Mouse (Mus musculus): ENCODE data around the gene Gm49333.

Gm49333 gene

GRCm38 (mm10) chr16:20611357-20612227 is at the start of gene Gm49333, which contains the start of the genes Eef1akmt4 and Alg3:
Gene Gm49333 (plus strand): TSS chr16:20611610.
Gene Eef1akmt4 (plus strand): TSS chr16:20611593.
Gene Alg3 (minus strand): TSS chr16:20611735.
- DNase-seq, result peak; percentile 79

DNA sequence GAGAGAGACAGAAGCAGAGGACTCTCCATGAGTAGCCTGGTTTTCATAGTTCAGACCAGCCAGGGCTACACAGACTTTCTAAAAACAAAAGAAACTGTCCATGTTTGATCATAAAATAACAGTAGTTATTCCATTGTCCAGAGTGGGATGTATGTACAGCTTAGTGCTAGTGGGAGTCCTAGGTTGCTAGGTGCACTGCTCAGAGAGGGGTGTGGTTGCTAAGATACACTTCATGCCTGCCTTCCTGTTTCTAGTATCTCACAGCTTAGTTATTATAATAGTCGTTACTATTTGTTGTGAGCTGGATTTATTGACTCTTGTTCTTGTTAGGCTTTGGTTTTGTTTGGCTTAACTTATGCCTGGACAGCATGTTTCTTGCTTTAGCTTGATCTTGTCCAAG is 46.3 kb upstream of the Gm49333 start:
- no peak for DNase-seq

GRCm38 (mm10) chr16:20589366-20589938 is 22.0 kb upstream of the Gm49333 start, which contains the start of gene Vwa5b2:
Gene Vwa5b2 (plus strand): TSS chr16:20589471.
- DNase-seq, result peak; percentile 56

GRCm38 (mm10) chr16:20589939-20590679 is 21.3 kb upstream of the Gm49333 start:
- DNase-seq, result peak; percentile 71

- no peak for DNase-seq
Measured at GRCm38 (mm10) chr16:20590680-20591038, 20.8 kb upstream of the Gm49333 start.

GRCm38 (mm10) chr16:20591076-20591705 is 20.2 kb upstream of the Gm49333 start:
- DNase-seq, result no peak

- no peak for DNase-seq
Measured at GRCm38 (mm10) chr16:20595060-20595673, 16.2 kb upstream of the Gm49333 start.

DNA sequence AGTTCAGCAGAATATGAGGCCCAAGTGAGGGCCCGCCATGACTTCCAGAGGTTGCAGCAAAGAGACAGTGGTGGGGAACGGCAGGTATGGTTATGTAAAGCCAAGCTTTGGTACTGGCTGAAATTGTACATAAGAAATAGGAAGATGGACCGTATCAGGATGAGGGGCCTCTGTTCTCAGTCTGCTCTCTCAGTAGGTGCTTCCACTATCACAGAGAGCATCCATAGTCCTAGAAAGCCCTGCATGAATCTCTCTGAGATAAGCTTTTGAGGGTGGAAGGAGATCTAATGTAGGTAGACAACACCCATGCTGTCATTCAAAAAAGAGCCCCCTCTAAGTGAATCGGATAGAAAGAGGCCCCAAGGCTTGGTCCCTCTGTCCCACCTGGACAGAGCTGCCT is 15.7 kb upstream of the Gm49333 start:
- no peak for DNase-seq

- DNase-seq, result no peak
Measured at GRCm38 (mm10) chr16:20596687-20597441, 14.5 kb upstream of the Gm49333 start.

DNA sequence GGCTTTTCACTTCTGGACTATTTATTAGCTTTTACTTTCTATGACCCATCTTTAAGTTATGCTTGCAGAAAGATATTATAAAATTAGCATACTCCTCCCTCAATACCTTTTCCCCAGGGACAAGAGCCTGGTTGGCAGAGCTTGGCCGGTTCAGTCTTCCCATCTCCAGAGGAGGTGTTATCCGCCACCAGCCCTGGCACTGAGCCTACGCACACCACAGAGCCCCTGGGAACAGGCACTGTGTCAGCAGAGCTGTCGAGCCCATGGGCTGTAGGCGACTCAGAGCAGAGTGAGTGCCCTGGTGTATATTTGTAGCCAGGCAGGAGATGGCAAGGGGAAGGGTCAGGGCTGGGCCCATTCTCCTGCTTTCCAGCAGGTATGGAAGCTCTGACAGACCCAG is 10.9 kb upstream of the Gm49333 start:
- DNase-seq, result no peak

- DNase-seq, result no peak
Measured at GRCm38 (mm10) chr16:20604705-20605104, 6.7 kb upstream of the Gm49333 start.

DNA sequence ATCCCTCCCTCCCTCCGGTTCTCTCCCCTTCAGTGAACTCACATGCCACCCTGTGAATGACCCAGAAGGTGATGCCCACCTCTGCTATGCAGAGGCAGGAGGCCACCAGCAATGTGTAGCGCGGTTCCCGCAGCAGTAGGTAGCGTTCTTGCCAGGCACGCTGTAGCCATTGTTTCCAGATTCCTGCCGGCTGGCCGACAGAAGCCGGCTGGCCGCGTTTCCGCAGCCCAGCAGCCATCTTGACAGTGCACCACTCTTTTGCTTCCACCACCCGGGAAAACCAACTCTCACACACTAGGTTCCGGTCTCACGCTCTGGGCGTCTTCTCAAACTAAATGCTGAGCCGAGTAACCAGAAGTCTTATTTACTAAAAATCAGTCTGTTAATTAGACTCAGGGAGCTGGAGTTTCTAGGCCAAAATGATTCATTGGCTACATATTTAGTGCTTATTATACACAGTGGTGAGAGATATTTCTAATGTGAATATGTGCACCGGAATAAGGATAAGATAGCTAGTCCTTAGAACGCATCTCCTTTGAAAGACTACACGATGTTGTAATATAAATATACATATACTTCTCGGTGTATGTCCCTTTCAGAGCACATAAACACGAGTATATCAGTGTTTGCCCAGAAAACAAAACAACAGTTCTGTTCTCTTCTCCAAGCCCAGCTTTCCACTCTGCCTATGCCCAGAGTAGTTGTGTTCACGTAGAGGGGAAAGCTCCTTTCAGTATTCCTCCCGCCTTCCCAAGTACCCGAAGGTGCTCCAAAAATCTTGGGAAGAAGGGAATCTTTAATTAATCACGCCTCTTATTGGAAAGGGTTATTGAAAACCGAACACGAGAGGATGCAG is 681 bp upstream of the Gm49333 start:
- peak; percentile 81 for DNase-seq

DNA sequence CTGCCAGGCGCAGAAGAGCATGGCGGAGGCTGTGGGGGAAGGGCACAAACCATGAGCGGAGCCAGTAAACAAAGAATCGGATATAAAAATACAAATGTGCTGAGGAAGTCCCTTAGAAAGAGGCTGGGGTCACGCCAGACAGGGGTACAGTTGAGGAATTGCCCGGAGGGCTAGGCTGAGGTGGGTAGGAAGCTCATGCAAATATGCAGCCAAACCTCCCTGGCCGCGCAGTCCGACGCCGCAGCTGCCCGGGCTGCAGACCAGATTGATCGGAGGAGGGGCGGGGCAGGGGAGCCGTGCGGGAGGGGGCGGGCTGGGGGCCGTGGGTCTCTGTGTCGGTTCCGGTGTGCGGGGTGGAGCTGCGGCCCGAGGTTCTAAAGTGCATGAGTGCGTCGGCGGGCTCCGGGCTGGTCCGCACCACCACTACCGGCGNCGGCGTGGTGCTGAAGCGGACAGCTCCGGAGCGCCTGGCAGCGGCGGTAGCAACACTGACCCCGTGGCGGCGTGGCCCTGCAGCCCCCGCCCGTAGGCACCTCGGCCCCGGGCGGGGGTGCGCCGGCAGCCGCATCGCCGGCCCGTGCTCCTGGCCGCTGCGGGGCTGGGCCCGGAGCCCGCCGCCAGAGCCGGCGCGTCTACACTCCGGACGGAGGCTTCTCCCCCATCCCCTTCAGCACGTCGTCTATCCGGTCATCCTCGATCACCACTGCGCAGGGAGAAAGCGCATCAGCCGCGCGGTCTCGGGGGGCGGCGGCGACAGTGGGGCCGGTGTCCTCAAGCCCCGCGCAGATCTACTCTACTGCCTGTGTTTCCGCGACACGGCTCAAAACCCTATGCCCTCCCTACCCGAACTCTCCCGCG is 8.4 kb downstream of the Gm49333 start:
- DNase-seq, result peak; percentile 22

GRCm38 (mm10) chr16:20620399-20620735 is 9.0 kb downstream of the Gm49333 start:
- no peak for DNase-seq

DNA sequence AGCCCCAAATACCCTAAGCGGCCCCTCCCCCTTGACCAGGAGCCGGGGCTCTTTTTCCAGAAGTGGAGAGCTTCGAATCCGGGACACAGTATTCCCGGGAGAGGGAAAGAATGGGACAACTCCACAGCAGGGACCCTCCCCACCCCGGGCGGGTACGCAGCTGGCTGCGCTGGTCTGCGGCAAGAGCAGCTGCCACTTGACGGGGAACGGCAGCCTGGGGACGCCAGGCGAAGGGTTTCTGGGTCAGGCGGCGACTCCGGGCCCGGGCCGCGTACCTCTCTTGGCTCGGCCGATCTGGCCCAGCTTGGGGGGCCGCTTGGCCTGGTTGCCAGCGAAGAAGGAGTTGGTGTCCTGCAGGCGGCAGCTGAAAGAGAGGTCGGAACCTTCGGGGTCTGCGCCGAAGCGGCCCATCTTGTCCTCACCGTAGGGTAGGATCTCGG is 9.4 kb downstream of the Gm49333 start:
- DNase-seq, result peak; percentile 63

DNA sequence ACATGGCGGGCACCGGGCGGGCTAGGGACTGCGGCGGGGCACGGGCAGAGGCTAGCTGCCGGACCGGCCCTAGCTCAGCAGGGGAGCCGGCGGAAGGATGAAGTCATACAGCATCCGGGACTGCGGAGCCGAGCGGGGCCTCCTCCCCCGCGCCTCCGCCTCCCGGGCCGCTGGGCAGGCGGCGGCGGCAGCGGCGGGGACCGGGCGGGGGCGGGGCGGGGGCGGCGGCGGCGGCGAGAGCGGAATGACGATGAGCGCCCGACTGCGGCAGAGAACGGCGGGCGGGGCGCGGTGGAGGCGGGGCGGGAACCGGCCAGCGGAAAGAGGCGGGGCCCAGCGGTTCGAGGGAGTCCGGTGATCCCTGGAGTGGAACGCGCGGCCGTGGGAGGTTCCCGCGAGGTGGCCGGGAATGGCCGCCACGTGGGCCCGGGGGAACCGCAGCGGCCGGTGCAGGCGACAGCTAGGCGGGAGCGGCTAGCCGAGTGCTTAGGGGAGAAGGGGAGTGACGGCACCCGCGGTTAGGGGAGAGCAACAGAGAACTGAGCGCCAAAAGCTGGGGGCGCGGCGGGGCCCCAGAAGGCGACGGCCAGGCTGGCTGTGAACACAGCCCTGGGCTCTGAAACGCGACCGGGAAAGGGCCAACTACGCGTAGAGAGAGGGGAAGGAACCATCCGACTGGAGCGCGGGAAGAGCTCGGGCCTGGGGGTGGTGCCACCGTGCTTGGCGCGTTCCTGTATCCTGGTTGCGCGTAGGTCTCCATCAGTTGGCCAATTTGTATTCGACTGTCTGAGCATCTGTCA is 10.0 kb downstream of the Gm49333 start, which contains the start of gene Camk2n2:
TSS of gene Camk2n2 (minus strand) at position 97 of the 800 bp plus-strand sequence.
- peak; percentile 70 for DNase-seq

GRCm38 (mm10) chr16:20621991-20622685 is 10.7 kb downstream of the Gm49333 start:
- peak; percentile 71 for DNase-seq

DNA sequence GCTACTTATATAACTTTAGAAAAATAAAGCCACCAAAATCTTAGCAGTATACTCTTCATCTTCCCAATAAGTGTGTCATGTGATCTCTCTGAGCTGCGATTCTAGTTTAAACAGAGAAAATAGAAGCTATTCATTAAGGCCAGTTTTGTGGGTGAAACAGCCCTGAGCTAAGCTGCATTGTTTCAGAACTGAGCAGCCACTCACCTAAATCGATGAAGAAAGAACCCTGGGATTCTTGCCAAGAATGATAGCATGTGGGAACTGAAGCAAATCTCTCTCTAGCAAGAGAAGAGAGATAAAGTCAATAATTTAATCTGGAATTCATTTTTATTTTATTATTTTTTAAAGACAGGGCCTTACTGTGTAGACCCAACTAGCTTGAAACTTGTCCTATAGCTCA is 11.8 kb downstream of the Gm49333 start:
- DNase-seq, result no peak
